Mouse (Mus musculus): Measurements from ENCODE around the gene Mcm2.
A peak's percentile ranks its signal among the peaks of the same experiment; 100 is the strongest.

The Mcm2 gene

GRCm38 (mm10) chr6:88925640-88926205 lies 27.1 kb upstream of the Mcm2 start:
- peak; percentile 52 to 72 for DNase-seq

- DNase-seq = no peak
Observed at GRCm38 (mm10) chr6:88924502-88925275, 26.1 kb upstream of the Mcm2 start.

DNA sequence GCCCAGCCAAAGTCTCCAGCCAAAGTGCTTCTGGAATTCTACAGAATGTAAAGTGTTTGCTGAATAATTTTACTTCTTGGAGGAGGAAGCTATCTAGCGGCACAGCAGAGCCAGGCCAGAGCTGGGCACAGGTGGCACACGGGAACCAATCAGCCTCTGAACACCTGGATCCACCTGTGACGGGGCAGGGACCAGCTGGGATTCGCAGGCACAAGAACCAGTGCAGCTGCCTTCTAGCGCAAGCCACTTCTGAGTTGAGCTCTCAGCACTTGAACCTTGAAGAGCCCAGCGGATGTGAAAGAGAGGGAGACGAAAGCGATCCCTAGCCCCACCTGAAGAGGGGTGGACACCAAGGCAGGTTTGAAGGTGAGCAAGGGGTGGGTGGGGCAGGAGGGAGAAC lies 20.2 kb upstream of the Mcm2 start:
- DNase-seq = no peak

GRCm38 (mm10) chr6:88916153-88916552 lies 17.6 kb upstream of the Mcm2 start:
- no peak for DNase-seq

DNA sequence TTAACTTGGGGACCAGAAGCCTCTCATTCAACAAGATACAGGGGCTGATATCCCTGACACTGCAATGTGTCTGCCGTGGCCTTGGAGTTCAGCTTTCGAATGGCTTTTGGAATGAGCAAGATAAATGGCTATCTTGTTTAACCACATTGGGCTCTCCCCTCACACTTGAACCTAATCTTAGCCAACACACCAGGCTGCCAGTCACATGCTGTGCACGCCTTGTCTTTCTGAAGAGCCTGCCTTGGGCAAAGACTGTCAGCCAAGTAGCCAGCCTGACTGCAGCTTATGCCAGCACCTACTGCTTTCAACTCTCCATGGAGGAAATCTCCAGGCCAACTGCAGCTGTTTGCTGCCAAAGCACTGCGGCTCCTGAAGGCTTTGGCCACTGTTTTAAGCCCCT lies 16.9 kb upstream of the Mcm2 start:
- no peak for DNase-seq

- no peak for DNase-seq
Observed at GRCm38 (mm10) chr6:88914799-88915198, 16.2 kb upstream of the Mcm2 start.

DNA sequence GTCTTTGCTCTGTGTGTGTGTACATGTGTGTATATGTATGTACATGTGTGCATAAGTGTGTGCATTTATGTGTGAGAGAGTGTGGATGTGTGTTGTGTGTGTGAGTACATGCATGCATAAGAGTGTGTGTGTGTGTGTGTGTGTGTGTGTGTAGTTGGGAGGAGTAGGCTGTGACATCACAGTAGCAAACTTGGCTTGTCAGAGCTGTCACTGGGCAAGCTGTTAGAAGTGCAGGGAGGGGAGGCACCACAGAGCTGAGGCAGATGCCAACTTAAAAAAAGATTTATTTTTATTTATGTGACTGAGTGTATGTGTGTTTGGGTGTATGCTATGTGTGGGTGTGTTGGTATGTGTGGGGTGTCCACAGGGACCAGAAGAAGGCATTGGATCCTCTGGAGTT lies 14.9 kb upstream of the Mcm2 start:
- DNase-seq = no peak

DNA sequence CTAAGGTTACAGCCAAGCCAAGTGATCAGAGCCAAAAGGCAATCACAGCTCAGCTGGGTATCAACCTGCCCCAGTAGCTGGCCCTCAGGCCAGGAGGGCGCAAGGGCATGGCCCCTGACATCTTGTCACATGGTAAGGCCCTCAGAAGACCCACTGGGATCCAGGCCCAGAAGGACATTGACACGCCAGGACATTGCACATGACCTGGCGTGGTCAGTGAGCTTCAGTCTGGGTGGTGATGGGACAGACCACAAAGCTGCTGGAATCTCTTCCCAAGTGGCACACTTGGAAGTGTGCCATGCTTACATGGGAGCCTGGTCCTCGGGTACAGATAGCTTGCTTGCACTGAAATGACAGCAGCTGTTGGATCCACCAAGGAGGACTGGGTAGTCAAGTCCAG lies 14.4 kb upstream of the Mcm2 start:
- DNase-seq = no peak

DNA sequence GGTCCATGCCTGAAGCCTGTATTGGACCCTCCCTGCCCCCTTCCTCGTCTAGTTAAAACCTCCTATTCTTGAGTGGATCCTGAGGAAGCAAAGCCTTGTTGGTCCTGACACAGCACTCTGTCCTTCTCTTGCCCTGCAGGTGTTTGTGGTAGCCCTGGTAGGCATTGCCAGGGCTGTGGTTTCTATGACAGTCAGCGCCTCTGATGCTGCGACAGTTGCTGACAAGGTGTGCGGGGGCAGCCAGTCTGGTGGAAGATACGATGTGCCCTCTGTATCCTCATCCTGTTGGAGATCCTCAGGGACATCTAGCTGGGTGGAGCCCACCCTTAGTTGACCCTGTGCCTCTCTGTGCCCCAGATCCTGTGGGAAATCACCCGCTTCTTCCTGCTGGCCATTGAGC lies 10.6 kb upstream of the Mcm2 start:
- no peak for DNase-seq

DNA sequence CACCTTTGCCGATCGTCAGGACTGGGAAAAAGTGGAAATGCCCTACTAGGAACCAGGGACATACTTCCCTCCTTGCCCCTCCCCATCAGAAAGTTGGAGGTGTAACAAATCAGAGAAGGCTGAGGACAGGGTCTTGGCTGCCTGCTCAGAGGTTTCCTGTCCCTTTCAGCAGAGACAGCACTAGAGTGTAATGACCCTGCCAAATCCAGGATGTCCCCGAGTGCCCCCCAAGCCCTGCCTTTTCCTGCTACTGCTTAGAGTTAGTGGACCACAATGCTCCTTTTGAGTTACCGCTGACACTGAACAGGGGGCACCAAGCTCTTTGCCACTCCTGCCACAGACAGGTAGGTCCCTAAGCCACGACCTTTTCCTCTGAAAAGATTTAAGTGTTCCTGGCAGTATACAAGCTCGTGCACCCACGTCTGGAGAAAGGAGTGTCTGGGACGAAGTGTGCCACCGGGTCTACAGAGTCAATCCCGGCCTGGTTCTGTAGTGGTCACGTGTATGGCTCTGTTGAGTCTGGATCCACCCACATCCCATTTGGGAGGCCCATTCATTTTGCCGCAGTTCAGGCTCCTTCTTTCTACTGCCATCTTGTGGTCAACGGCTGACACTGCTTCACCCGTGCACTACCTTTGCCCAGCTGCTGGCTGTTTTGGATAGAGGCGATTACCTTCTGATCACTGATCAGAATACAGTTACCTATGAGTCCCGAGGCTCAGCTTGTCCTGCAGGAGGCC lies 8.0 kb upstream of the Mcm2 start:
- no peak for DNase-seq

DNA sequence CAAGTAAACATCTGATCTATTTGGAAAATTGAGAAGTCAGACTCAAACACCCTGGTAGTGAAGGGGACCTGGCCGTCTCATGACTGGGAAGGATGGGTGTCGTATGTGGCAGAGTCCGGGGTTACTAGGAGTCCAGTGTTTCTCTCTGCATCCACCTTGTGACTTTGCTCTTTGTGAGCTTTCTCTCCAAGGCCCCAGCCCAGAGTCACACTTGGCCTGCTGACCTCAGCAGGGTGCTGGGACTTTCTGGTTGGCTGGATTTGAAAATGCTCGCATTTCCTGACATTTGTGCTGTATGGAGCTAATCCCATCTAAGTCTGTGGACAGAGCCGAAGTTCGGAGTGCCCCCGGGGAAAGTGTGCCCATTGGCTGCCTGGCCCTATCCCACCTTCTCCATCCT lies 6.5 kb upstream of the Mcm2 start:
- DNase-seq = no peak

DNA sequence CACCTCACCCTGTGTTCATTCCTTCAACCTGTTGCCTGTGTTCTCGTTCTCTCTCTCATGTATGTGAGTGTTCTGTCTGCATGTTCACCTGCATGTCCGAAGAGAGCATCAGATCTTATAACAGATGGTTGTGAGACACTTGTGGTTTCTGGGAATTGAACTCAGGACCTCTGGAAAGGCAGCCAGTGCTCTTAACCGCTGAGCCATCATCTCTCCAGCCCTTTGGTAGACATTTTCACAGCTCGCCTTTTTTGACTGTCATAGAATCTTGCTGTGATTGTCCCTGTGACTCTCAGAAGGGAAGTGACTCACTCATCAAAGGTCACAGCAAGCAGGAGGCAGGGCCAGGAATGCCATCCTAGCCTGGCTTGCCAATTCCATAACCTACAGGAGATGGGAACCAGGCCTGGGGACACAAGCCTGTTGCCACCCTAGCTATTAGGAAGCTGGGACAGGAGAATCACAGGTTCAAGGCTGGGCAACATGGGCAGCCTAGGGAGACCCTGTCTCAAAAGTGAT lies 5.9 kb upstream of the Mcm2 start:
- no peak for DNase-seq

DNA sequence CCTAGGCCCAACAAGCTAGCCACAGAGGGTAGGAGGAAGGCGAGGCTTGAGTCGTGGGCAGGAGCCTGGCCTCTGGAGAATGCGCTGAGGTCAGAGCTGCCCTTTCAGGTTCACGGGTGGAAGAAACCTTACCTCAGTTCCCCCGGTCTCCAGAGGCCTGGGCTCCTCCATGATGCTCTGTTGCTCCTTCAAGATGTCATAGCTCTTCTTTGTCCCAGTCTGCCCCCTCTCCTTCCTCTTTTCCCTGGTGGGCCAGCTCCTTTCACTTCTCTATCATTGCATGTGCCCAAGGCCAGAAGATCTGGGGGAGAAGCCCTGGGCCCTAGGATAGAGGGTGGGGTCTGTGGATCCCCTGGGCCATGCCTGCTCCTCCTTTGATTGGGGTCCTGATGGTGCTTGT lies 5.1 kb upstream of the Mcm2 start:
- DNase-seq = no peak

DNA sequence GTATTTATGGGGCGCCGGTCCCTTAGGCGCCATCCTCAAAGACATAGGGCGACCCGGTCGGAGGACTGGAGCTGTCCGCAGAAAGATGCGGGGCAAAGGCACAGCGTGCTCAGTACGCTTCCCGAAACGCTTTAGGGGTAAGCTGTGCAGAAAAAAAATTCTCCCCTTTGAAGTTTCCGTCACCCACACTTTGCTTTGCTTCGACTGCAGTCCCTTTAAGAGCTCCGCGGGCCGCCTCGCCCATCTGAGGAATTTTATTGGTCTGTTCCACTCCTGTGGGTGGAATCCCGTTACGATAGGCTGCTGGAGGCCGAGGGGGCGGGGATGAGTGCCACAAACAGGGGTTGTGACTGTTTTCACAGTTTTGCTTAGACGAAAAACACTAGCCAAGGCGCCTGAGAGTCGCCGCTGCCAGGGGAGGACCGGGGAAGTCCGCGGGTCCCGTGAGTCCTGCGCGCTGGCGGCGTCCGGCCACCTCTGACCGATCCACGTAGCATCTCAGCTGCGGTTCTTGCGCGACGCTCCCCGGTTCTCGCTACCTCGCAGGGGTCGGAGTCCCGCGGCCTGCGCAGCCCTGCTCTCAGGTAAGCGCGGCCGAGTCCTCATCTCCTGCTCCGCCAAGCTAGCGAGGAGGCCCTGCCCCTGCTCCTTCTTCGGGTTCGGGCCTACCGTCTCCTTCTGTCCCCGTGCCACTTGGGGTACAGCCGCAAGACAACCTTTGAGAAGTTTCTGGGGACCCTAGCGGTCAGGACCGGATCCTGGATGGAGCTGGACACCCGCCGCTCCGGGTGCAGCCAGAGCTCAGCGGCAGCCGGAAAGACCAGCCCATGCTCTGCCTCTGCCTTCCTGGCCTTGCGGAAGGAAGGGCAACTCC lies 3.6 kb upstream of the Mcm2 start, which contains the start of gene Tpra1:
TSS of gene Tpra1 (plus strand) at position 305 of the 874 bp plus-strand sequence.
- DNase-seq = peak; percentile 93 to 95

GRCm38 (mm10) chr6:88901471-88901870 lies 2.9 kb upstream of the Mcm2 start:
- DNase-seq = no peak

- no peak for DNase-seq
Observed at GRCm38 (mm10) chr6:88899628-88900027, 1.0 kb upstream of the Mcm2 start.

GRCm38 (mm10) chr6:88899086-88899485 lies 506 bp upstream of the Mcm2 start:
- DNase-seq = no peak

DNA sequence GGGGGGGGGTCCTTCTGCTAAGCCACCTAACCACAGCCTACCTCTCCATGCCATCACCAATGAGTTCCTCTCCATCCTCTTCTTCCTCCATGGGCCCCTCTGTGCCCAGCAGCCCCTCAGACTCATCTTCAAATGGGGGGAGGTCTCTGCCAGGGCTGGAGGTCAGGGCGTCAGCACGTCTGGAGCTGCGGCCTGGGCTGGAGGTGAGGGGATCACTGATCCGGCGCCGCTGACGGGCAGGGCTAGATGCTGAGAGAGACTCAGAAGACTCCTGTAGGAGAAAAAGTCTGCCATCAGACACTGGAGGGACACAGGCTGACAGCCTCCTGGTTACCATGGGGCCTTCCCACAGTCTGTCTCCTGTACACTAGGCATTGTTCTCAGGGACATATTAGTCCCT lies 1.3 kb downstream of the Mcm2 start:
- no peak for DNase-seq

- DNase-seq = no peak
Observed at GRCm38 (mm10) chr6:88895943-88896342, 2.6 kb downstream of the Mcm2 start.

DNA sequence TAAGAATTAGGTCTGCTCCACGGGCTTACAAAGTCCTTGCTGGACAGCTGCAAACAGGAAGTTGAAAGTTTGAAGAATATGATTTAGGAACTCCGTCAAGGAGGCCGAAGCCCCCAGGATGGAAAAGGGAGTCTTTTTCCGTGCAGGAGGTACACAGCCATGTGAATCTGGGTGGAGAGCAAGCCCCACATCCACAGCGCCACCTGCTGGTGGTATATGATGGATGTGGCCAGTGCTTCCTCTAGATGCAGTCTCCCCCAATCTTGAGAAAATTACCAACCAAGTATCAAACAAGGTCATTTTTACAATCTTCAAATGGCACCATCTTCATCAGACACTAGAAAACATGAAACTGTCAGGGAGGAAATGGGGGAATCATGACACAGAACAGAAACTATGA lies 5.0 kb downstream of the Mcm2 start:
- no peak for DNase-seq

DNA sequence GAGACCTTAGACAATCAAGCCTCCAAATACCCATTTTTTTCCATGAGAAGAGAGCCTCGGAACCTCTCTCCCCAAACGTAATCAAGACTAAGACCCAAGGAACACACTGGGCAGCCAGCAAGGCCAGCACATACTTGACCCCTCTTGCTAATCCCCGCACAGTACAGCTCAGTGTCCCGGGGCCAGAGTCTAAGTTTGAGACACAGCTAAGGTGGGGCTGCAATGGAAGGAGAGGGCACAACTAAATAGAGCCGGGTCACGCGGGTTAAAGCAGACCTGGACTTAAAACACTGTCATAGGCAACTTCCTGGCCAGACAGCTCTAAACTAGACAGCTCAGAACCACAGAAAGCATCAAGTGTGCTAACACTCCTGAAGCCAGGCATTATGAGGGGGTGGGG lies 7.7 kb downstream of the Mcm2 start:
- DNase-seq = no peak

DNA sequence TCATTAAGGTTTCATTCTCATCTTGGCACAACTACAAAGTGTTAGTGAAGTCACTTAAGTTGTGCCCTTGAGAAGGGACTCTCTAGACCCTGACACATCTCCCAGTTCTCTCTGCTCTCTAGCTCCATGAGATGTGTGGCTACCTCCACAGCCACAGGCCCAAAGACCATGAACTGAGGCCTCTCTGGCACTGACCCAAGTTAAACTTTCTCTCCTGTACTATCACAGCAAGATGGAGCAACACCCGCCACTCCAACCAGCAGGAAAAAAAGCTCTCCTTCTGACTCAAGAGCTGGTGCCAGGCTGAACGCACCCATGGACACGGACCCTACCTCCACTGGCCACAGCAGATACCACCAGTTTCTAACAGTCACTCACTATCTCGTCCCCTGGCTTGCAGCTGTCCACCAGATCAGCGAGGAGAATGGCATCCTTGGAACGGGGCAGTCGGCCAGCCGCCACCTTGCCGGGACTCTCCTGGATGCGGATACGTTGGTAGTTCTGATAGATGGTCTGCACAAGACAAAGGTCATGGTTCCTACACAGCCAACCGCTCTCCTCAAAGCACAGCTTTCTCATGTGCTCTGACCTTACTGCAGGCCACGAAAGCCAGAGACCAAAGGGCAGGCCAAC lies 9.1 kb downstream of the Mcm2 start:
- DNase-seq = no peak
